Mouse (Mus musculus): ENCODE data around the gene Gm3371. TPM values are rescaled to one million over a fixed set of nuclear protein-coding genes. Genes with fewer than 3 reads are reported as not detected.

Gene Gm3371
- polyA plus RNA-seq (2012; rRNA removed): not detected in 2 replicates

GRCm38 (mm10) chr14:44410588-44410987 lies at the start of gene Gm3371:
Gene Gm3371, minus strand, starts transcription at chr14:44410688.

GRCm38 (mm10) chr14:44433335-44433734 lies 22.8 kb upstream of the Gm3371 start, which contains the start of gene Gm8232:
Gene Gm8232, plus strand, starts transcription at chr14:44433635.

GRCm38 (mm10) chr14:44365057-44365456 lies 45.4 kb downstream of the Gm3371 start, which contains the start of gene Gm8229:
Gene Gm8229, plus strand, starts transcription at chr14:44365357.

Other genes with a start within 250 kb of the Gm3371 start
- not detected in 2 replicates for gene Gm8212, start 213.0 kb downstream of the Gm3371 start, polyA plus RNA-seq (2012; rRNA removed)
- gene 4930503E14Rik, start 197.4 kb downstream of the Gm3371 start, polyA plus RNA-seq (2012; rRNA removed): not detected in 2 replicates
- not detected in 2 replicates for gene Gm8220, start 125.1 kb downstream of the Gm3371 start, polyA plus RNA-seq (2012; rRNA removed)
- 0.06 TPM in 1 of 2 replicates, not detected in the other for gene Gm5930, start 72.1 kb downstream of the Gm3371 start, polyA plus RNA-seq (2012; rRNA removed)
- not detected in 2 replicates for gene Gm8229, start 45.3 kb downstream of the Gm3371 start, polyA plus RNA-seq (2012; rRNA removed)
- gene Gm8232, start 22.9 kb upstream of the Gm3371 start, polyA plus RNA-seq (2012; rRNA removed): not detected in 2 replicates
- not detected in 2 replicates for gene BC061237, start 81.8 kb upstream of the Gm3371 start, polyA plus RNA-seq (2012; rRNA removed)
- not detected in 2 replicates for gene Gm17093, start 107.6 kb upstream of the Gm3371 start, polyA plus RNA-seq (2012; rRNA removed)
- gene Gm8247, start 172.5 kb upstream of the Gm3371 start, polyA plus RNA-seq (2012; rRNA removed): 0.16 TPM in 1 of 2 replicates, not detected in the other
- gene Gm5624, start 217.2 kb upstream of the Gm3371 start, polyA plus RNA-seq (2012; rRNA removed): not detected in 2 replicates

All from central nervous system, embryonic 11.5 days (tissue).